Comparison of ENCODE assay signal across 8 mouse cellular contexts in genomic region chr4:45471654-45472556, GRCm38 (mm10).
A peak's percentile ranks its signal among the peaks of the same experiment; 100 is the strongest.
DNase-seq lines count a peak whose midpoint lies in the region; ATAC-seq lines count a peak whose summit lies in the region.

No protein-coding gene starts in this region.

- H3K27ac ChIP-seq in heart, embryonic 12.5 days (ENCODE audit: poor library complexity, severe bottlenecking) = peak overlapping the region; percentile 95

- 26% methylated on average over 11 of the region's 11 CpGs for WGBS in heart, embryonic 12.5 days

- no peaks in the 10 kb centered on the region for H3K27me3 ChIP-seq in heart, embryonic 12.5 days (replicated peaks)

- peak overlapping the region; percentile 53 for H3K9ac ChIP-seq in heart, embryonic 12.5 days

- no peak overlapping the region for H3K4me3 ChIP-seq in heart, embryonic 12.5 days

- peaks cover 8% of the 10 kb centered on the region; the same call in 1 of the 2 replicates for H3K36me3 ChIP-seq in heart, embryonic 12.5 days

- ATAC-seq in heart, embryonic 12.5 days (ENCODE audit: insufficient number of reproducible peaks, low FRiP score) = no peak
- no peak for ATAC-seq in activated CD4-positive, CD25-positive, alpha-beta regulatory T cell, adult 4 months

- peaks cover 4% of the 10 kb centered on the region for H3K9me3 ChIP-seq in heart, embryonic 12.5 days (replicated peaks)

- peak overlapping the region; percentile 28; the same call in 1 of the 2 replicates for H3K4me2 ChIP-seq in heart, embryonic 12.5 days

- DNase-seq in 416B (ENCODE audit: low read depth) = peak; percentile 55
- DNase-seq in adrenal gland, postnatal 10 days = peak; percentile 63
- DNase-seq in kidney, postnatal 25 days = peak; percentile 47 to 75
- DNase-seq in lung, postnatal 4 days = peak; percentile 55 to 68
- DNase-seq in gastrocnemius, adult 8-10 months (ENCODE audit: low spot score in 2 of 2) = no peak
- no peak for DNase-seq in thymus, postnatal 25 days

- peaks cover 92% of the 10 kb centered on the region for H3K4me1 ChIP-seq in heart, embryonic 12.5 days (replicated peaks)

Comparison
In these comparisons a context has a peak if more than half of its experiments do, and no peak if none do; other contexts are left out.
1. DNase-seq: peak in 416B (single experiment), adrenal gland, postnatal 10 days (single experiment), kidney, postnatal 25 days (2 of 2) and lung, postnatal 4 days (2 of 2); none in gastrocnemius, adult 8-10 months (0 of 2) and thymus, postnatal 25 days (single experiment).